Mouse (Mus musculus): Measurements from ENCODE around the gene P3h4.
A peak's percentile ranks its signal among the peaks of the same experiment; 100 is the strongest.

Gene P3h4

DNA sequence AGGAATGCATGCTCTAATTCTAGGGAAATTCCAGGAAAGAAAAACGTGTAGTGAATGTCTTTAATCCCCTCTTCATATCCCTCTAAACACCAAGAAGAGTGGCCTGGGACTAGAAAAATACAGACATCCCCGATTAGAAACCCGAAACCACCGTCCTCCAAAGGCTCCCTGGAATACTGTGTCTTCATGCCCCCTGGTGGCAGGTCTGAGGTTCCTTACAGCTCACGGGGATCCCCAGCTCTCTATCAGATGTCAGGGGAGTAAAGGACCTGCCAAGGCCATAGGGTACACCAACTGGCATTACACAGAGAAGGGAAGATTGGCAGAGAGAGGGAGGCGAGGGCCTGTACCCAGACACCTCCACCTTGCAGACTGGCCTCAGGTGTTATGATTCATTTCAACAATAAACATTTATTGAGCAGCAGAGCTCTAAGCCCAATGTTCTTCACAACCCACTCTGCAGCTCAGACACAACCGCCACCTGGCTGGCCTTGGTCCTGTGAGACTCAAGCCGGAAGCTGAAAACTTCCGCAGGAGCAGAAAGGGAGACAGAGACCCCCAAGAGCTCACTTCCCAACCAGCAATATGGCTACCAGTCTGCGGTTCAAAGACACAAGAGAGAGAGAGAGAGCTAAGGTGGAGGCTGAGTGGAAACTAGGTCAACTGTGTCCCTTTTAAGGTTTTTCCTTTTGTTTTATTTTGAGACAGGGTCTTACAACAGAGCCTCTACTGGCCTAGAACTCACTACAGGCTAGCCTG lies 6.4 kb downstream of the P3h4 start:
- peak; percentile 69 for DNase-seq

GRCm38 (mm10) chr11:100406995-100407705 lies 7.5 kb downstream of the P3h4 start:
- DNase-seq: no peak

- no peak for DNase-seq
Measured at GRCm38 (mm10) chr11:100406273-100406672, 8.4 kb downstream of the P3h4 start.

DNA sequence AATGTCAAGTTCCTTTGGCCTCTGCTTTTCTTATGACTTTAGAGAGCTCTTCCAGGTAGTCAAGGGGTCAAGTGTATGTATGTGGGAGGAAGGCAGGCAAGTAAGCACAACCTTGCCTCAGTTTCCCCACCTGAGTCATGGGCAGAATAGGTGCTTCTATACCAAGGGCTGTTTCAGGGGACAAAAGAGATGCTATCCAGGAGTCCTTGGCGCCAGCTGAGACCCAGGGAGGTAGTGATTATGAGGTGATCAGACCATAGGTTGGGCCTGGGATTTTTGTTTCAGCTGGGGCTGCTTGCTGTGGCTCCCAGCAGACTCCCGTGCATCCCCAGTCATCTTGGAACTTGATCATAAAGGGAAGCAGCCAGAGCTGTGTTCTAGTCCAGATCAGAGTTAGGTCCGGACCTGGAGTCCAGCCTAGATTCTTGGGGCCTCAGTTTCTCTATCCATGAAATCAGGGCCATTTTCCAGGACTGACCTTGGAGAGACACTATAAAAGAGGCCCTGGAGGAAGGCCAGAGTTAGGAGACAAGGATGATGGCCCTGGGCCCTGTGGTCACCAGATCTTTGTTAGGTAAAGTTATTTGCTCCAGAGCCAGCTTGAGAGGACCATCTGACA lies 10.1 kb downstream of the P3h4 start:
- no peak for DNase-seq

- no peak for DNase-seq
Measured at GRCm38 (mm10) chr11:100403445-100404134, 11.0 kb downstream of the P3h4 start.

GRCm38 (mm10) chr11:100402682-100403081 lies 12.0 kb downstream of the P3h4 start:
- no peak for DNase-seq

- no peak for DNase-seq
Measured at GRCm38 (mm10) chr11:100402240-100402639, 12.4 kb downstream of the P3h4 start.

DNA sequence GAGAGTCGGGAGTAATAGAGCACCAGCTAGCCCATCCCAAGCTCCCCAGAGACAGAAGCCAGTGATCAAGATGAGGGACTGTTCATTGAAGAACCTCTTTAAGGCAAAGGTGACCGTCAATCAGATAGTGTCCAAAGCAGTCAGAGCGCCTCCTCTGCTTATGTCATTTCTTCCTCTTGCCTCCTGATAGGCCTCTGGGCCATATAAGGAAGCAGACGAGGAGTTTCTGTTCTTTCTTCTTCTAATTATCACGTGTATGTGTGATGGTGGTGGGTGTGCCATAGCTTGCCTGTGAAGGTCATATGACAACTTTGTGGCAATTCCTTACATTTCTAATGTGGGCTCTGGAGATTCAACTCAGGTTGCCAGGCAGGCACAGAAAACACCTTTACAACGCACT lies 13.8 kb downstream of the P3h4 start:
- no peak for DNase-seq

- no peak for DNase-seq
Measured at GRCm38 (mm10) chr11:100399727-100400538, 14.7 kb downstream of the P3h4 start.

- DNase-seq: no peak
Measured at GRCm38 (mm10) chr11:100399320-100399719, 15.3 kb downstream of the P3h4 start.

GRCm38 (mm10) chr11:100398517-100398916 lies 16.1 kb downstream of the P3h4 start:
- no peak for DNase-seq

DNA sequence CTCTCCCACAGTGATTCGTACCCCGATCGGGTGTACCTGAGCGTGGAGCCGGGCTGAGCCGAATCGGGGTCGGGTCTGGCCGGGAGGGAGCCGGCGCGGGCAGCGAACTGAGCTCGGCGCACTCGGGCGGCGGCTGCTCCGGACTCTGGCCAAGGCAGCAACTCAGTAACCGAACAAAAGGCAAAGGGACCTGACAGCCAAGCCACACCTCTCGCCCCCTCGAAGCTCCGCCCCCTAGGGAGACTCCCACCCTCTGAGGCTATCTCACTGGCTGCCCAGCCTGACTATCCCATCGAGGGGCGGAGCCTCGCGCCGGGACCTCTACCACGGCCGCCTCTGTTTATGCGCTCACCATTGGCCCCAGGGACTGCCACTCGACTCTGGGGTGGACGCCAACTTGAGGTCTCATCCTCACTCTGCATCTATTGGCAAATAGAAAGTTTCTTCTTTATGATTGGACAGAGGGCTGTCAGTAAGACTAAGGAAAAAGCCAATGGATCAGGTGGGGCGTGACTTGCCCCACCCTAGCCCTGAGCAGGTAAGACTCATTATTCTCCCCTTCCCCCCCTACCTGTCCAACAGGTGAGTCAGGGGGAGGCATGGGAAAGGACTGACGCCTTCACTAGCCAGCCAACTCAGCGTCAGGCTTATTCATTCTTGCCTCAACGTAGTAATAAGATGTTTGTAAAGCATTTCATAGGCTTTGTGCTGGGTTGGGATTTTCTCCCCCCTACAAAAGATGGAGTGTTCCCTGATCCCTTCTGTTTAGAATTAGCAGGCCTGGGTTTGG lies 16.8 kb downstream of the P3h4 start, which contains the start of gene Jup:
Jup (minus strand) TSS at position 164 of the 790 bp plus-strand sequence.
- DNase-seq: peak; percentile 99

DNA sequence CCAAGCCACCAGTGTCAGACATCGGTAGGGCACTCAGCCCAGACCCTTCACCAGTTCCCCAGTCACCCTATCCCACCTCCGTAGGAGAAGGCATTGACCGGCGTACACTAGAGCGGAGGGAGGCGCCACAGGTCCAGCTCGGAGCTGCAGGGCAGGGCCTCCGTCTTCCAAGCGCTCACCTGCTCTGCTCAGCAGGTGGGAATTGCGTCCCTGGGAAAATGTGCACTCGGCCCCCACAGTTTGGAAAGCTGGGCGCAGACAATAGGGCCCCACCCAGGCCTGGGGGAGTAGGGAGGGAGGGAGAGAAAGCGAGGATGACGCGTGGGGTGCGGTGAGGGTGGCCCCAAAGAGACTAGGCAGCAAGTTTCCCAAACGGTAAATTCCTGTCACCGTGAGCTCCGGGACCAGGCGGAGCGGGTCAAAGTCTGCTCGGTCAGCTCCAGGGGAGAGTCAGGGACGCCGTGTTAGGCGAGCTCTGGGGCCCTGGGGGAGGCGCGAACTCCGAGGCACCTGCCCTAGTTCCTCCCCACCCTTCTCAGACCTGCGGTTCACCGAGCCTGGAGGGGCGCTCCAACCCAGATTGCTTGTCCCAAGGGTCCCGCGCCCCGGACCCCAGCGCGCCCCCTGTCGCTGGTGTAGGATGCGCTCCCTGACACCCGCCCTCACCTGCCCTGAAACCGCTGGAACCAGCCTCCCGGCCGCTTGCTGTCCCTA lies 17.6 kb downstream of the P3h4 start:
- no peak for DNase-seq

DNA sequence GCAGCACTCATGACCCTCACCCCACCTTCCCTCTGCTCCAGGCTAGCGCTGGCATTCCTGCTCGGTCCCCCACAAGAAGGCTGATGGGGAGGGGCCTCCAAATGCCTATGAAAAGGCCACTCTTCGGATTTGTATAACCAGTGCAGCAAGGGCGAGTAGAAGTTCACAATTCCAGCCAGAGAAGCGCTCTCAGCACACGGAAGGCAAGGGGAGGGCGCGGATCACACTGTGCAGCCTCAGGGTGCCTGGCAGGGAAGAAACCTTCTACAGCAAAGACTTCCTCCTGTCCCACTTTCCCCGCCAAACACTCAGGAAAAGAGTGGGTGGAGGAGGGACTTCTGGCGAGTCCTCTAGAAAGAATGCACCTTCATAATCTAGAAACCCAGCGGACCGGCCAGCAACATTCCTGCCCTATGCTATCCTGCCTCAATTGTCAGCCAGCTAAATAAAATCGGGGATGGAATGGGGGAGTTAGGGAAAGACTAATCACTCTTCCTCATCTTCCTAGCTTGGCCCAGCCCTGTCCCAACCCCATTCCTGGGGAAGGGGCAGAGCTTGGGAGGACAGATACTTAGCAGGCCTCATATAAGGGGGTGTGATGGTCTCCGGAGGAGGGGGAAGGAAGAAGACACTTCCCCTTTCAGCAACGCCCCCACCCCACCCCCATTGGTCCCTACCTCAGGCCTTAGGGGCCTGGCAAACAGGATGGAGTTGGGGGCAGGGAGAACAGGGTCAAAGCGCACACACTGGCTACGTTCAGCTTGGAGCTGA lies 18.6 kb downstream of the P3h4 start:
- no peak for DNase-seq

GRCm38 (mm10) chr11:100395200-100395599 lies 19.4 kb downstream of the P3h4 start:
- no peak for DNase-seq

DNA sequence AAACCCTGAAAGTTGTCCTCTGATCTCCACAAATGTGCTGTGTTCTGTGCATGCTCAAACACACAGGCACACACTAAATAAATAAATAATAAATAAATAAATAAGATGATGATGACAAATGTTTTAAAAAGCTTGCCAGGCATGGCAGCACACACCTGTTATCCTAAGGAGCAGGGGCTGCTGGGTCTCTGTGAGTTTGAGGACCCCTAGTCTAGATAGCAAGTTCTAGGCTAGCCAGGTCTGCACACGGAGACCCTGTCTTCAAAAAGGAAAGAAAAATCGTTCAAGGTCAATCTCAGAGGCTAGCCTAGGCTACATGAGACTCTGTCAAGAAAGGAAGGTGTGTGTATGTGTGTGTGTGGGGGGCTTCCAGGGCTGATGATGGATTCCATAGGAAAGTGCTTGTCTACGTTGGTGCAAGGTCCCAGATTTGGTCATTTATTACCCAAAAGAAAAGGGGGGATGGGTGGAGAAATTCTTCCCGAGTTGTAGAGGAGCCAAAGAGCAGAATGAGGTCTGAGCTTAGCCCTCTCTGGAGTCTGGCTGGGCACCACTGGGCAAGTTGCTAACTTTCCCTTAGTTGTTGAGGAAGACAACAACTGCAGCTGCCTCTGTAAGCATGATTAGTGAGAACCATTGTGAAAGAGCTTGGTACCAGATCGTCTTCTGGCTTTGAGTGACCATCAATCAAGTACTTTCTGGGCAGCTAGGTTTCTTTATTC lies 20.1 kb downstream of the P3h4 start:
- no peak for DNase-seq

GRCm38 (mm10) chr11:100393733-100394132 lies 20.9 kb downstream of the P3h4 start:
- DNase-seq: no peak

DNA sequence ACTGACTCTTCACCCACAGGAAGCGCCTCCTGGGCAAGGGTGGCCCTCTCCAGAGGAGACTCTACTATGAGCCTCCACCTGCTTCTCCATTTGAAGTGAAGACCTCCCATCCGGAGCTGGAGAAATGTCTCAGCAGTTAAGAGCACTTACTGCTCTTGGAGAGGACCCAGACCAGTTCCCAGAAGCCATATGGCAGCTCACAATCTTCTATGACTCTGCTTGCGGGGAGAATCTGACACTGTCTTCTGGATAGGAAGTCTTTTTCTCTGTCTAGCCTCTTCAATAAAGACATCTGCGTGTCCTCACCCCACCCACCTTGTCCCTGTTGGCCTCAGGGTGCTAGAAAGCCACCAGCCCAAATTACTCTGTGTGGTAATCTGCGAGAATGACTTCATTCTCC lies 21.7 kb downstream of the P3h4 start:
- DNase-seq: no peak

DNA sequence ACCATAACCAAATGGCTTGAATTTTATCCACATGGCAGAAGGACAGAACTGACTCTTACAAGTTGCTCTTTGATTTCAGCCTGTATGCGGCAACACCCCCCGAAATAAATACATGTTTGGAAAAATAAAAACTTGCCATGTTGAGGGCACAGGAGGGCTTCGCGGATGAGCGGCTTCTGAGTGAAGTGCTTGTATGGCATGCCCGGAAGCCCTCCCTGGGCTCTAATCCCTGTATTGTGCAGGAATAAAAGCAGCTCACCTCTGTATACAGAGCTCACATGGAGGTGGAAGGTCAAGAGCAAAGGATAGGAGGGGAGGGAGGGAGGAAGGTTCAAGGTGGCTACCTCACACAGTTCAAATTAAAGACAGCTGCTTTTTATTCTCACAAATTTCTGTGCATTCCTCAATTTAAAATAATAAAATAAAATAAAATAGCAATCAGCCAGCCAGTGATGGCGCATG lies 22.7 kb downstream of the P3h4 start:
- DNase-seq: no peak

Measured in right cerebral cortex, postnatal 4 days (tissue).